Mouse (Mus musculus) limb, embryonic 14.5 days (tissue): Measurements from ENCODE around the gene Banf2. TPM values are rescaled to one million over a fixed set of nuclear protein-coding genes. Genes with fewer than 3 reads are reported as not detected.

Experiments used
- ATAC-seq: fragments of 200-750 bp; cut with Nextera tagmentation; 2 replicates; pipeline ENCODE4 v1.8.0; 2017; ENCODE audit warnings: low read depth, moderate number of reproducible peaks, moderate TSS enrichment; ENCODE audit not compliant: low FRiP score
- DNase-seq: peaks from one replicate; pipeline ENCODE4 v3.0.0-alpha.2; 2015; ENCODE audit warnings: low spot score
- H3K27ac ChIP-seq: fragments of 300-500 bp; sonication (generic); replicated peaks from 2 replicates; pipeline ENCODE4 v1.5.1; 2014; ENCODE audit warnings: low read depth, mild to moderate bottlenecking, low read length, moderate library complexity, mixed read lengths
- H3K27me3 ChIP-seq: fragments of 300-500 bp; sonication (generic); 2 replicates; pipeline ENCODE4 v1.6.1; 2014; ENCODE audit warnings: low read length, mixed read lengths; ENCODE audit not compliant: control insufficient read depth, insufficient read depth
- H3K36me3 ChIP-seq: fragments of 300-500 bp; sonication (generic); 2 replicates; pipeline ENCODE4 v1.6.1; 2014; ENCODE audit warnings: mild to moderate bottlenecking, low read length, moderate library complexity, mixed read lengths; ENCODE audit not compliant: control insufficient read depth, insufficient read depth
- H3K4me1 ChIP-seq: fragments of 300-500 bp; sonication (generic); 2 replicates; pipeline ENCODE4 v1.6.1; 2014; ENCODE audit warnings: antibody characterized with exemption, low read length, mixed read lengths; ENCODE audit not compliant: control insufficient read depth, insufficient read depth
- H3K4me2 ChIP-seq: fragments of 300-500 bp; sonication (generic); replicated peaks from 2 replicates; pipeline ENCODE4 v1.6.1; 2014; ENCODE audit warnings: low read depth, mild to moderate bottlenecking, low read length, moderate library complexity; ENCODE audit not compliant: severe bottlenecking
- H3K4me3 ChIP-seq: fragments of 300-500 bp; sonication (generic); replicated peaks from 2 replicates; pipeline ENCODE4 v1.5.1; 2014; ENCODE audit warnings: low read length
- H3K9ac ChIP-seq: fragments of 300-500 bp; sonication (generic); 2 replicates; pipeline ENCODE4 v1.6.1; 2014; ENCODE audit warnings: mild to moderate bottlenecking, low read depth, low read length, moderate library complexity; ENCODE audit not compliant: severe bottlenecking
- H3K9me3 ChIP-seq: fragments of 300-500 bp; sonication (generic); 2 replicates; pipeline ENCODE4 v1.6.1; 2016; ENCODE audit warnings: low read length; ENCODE audit not compliant: control insufficient read depth
- POLR2A ChIP-seq: fragments of 200-500 bp; IDR thresholded peaks from 2 replicates; pipeline ENCODE4 v1.8.0; 2012; ENCODE audit warnings: inconsistent platforms, mild to moderate bottlenecking, moderate library complexity, borderline replicate concordance; ENCODE audit not compliant: insufficient read depth, insufficient read length; ENCODE audit errors: extremely low read depth
- WGBS: fragments of 180-500 bp; shearing (Covaris S2); extraction: QIAGEN DNeasy Blood & Tissue Kit; methylation state at CpG from one replicate; pipeline ENCODE4 v1.1.7; 2014; 5-methylcytosine and 5-hydroxymethylcytosine counted together
- polyA plus RNA-seq, 2 experiments: library from polyadenylated mRNA; depleted of rRNA in 1 of 2; stranded (reverse) in 1 of 2; unstranded in 1 of 2; fragments of >200 nt; fragmentation: Nextera tagmentation in 1 of 2; extraction: Ambion mirVana in 1 of 2; gene quantifications; 2 replicates each; pipeline versions ENCODE4 v1.2.1 to v1.2.3; 2012 to 2014

Gene Banf2
- polyA plus RNA-seq, 2 experiments: not detected

DNA sequence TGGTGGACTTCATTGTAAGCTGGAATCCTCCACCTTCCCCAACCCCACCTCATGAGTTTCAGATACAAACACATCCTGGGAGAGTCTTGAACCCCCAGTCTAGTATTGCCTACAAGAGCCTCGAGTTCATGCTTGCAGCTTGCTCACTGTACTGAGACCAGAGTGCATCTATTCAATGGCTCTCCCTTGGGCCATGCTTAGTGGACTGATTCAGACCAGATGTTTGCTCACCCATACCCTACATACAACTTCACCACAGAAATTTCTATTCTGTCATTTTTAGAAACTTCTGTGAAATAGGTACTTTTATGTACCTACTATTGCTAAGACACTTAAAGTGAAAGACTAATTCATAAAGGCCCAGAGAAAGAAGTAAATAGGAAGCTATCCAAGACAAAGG, 39.9 kb upstream of the Banf2 start:
- 59% methylated on average over 1 of the region's 1 CpGs for WGBS
- H3K36me3 ChIP-seq: peaks cover 21% of the 10 kb centered on the region

DNA sequence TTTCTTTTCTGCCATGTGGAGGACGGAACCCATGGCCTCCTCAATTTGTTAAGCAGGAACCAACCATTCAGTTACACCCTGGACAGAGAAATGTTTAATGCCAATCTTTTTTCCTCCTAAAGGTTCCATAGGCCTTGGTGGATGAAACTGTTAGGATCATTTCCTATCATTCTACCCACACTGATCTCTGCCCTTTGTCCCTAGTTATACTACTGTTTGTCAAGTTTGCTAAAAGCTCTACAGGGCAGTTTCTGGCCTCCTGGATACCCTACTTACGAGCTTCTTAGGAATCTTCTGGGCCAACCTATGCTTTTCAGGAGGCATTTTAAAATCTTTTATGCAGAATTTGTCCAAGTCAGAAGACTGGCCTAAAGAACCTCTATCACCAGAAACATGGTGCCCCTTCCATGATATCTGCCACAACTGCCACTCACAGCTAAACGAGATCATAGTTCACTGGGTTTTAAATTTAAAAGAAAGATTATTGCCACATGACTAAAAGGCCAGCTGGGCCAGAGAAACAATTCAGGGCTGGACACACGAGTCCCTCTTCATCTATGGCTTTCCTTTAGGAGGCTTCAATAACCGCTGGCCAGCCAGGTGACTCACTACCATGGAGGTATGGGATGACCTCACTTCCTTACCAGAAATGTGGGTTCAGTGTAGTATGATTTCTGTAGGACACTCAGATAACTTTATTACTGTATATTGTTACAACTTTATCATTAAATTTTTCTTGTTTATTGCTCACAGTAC, 30.5 kb upstream of the Banf2 start:
- Histone ChIP-seq H3K9ac (no peak overlapping the region), H3K27ac (no peak overlapping the region), H3K4me3 (no peak overlapping the region), H3K36me3 (0 out of 2 replicates have a peak, but pooled peaks cover 6% of the 10 kb centered on the region), H3K9me3 (no peaks in the 10 kb centered on the region), H3K27me3 (no peaks in the 10 kb centered on the region), H3K4me1 (peaks cover 26% of the 10 kb centered on the region), H3K4me2 (no peak overlapping the region)
- TF ChIP-seq POLR2A: no peak
- 76% methylated on average over 5 of the region's 5 CpGs for WGBS
- DNase-seq: no peak
- ATAC-seq: no peak

More for the DNA sequence above, 39.9 kb upstream of the Banf2 start:
- H3K27ac ChIP-seq: no peak overlapping the region
- peaks cover 3% of the 10 kb centered on the region; the same call in 1 of the 2 replicates for H3K4me1 ChIP-seq
- H3K4me2 ChIP-seq: no peak overlapping the region
- ATAC-seq (no peak), DNase-seq (no peak)
- H3K27me3 ChIP-seq: no peaks in the 10 kb centered on the region
- H3K9ac ChIP-seq: no peak overlapping the region
- no peak for TF ChIP-seq POLR2A
- no peaks in the 10 kb centered on the region for H3K9me3 ChIP-seq
- H3K4me3 ChIP-seq: no peak overlapping the region

DNA sequence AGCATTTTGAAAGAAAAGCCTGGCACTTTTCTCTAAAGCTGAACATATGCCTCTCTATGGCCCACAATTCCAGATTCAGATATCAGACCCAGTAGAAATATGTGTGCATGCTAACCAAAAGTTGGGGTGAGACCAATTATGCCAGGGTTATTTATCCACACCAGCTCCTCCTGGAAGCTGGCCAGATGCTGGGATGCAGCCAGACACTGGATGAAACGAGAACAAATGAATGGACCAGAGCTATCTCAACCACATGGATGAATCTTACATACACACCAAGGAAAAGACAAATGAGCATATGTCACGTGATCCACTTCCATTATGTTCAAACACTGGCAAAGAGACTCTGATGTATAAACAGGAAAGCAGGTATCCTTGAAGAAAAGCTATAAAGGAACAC, 29.3 kb upstream of the Banf2 start:
- no peak for DNase-seq
- WGBS: 71% methylated on average over 2 of the region's 2 CpGs

DNA sequence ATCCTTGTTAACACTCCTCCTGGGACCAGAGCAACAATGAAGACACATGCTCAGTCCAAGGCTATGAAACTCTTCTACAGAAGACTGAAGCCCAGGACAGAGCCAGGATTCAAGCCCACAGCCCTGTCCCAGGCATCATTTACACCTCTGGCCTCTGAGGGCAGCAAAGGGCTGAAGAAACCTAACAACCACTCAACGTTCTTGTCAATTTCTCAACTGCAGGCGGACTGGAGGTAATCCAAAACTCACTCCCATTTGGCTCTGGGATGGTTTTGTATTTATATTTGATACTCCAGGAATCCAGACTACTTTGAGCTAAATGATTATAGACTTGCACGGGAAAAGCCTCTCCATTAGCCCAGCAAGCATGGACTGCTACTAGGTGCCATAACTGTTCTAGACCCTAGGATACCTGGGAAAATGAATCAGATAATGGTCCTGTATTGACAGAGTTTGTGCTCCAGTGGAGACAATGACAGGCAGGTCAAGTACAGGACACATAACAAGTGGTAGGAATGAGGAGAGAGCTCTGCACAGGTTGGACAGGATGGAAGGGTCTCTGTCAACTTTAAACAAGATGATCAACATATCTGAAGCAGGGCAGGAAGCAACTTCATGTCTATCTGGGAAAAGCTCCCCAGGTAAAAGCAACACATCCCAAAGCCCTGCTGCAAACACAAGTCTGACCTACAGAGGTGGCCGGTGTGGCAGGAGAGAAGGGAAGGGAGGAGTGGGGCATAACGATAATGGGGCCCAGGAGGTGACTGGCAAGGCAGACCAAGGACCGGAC, 27.5 kb upstream of the Banf2 start:
- Histone ChIP-seq H3K4me1 (peaks cover 49% of the 10 kb centered on the region), H3K27me3 (no peaks in the 10 kb centered on the region), H3K27ac (no peak overlapping the region), H3K9me3 (no peaks in the 10 kb centered on the region), H3K4me2 (no peak overlapping the region), H3K4me3 (no peak overlapping the region), H3K36me3 (peaks cover 13% of the 10 kb centered on the region; the same call in 1 of the 2 replicates), H3K9ac (no peak overlapping the region)
- WGBS: 60% methylated on average over 6 of the region's 6 CpGs
- DNase-seq (no peak), ATAC-seq (no peak)
- TF ChIP-seq POLR2A: no peak

More for the DNA sequence above, 29.3 kb upstream of the Banf2 start:
- TF ChIP-seq POLR2A: no peak
- Histone ChIP-seq H3K9me3 (no peaks in the 10 kb centered on the region), H3K36me3 (peaks cover 6% of the 10 kb centered on the region; the same call in 1 of the 2 replicates), H3K4me3 (no peak overlapping the region), H3K27me3 (no peaks in the 10 kb centered on the region), H3K27ac (no peak overlapping the region), H3K4me2 (no peak overlapping the region), H3K9ac (no peak overlapping the region), H3K4me1 (peaks cover 37% of the 10 kb centered on the region)
- no peak for ATAC-seq

DNA sequence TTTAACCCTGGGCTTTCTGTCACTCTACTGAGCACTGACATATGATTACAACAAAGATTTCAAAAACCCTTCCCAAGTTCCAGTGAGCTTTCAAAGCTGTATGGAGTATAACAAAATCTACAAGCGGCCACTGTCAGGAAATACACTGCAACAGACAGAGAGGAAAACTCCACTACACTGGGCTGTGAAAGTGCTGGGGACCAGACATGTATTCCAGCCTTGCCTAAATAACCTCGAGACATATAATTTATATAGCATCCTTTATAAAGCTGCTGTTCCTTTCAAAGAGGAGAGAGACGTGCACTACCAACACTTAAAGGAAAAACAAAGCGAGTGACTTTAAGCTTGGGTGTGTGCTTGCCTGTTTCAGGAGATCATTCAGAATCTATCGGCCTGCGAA, 26.2 kb upstream of the Banf2 start:
- DNase-seq: no peak
- Histone ChIP-seq H3K27me3 (no peaks in the 10 kb centered on the region), H3K9ac (no peak overlapping the region), H3K9me3 (no peaks in the 10 kb centered on the region), H3K4me3 (no peak overlapping the region), H3K36me3 (peaks cover 13% of the 10 kb centered on the region; the same call in 1 of the 2 replicates), H3K4me2 (no peak overlapping the region), H3K27ac (no peak overlapping the region), H3K4me1 (peaks cover 49% of the 10 kb centered on the region)
- no peak for ATAC-seq
- no peak for TF ChIP-seq POLR2A
- WGBS: 83% methylated on average over 6 of the region's 6 CpGs
